Mouse (Mus musculus) liver, adult 10 weeks (tissue): ENCODE measurements around the gene Tmprss11e. TPM values are rescaled to one million over a fixed set of nuclear protein-coding genes. Genes with fewer than 3 reads are reported as not detected.

ENCODE experiments used
- polyA plus RNA-seq: library from polyadenylated mRNA; stranded (reverse); fragments of 350-450 nt; fragmentation: Illumina TruSeq; extraction: RNeasy Lipid Tissue Mini Kit (QIAGEN cat#74804); gene quantifications from one replicate; pipeline ENCODE4 v1.2.3, GENCODE M21; 2014; ENCODE audit warnings: low read depth, low replicate concordance

The Tmprss11e gene
- polyA plus RNA-seq: not detected

DNA sequence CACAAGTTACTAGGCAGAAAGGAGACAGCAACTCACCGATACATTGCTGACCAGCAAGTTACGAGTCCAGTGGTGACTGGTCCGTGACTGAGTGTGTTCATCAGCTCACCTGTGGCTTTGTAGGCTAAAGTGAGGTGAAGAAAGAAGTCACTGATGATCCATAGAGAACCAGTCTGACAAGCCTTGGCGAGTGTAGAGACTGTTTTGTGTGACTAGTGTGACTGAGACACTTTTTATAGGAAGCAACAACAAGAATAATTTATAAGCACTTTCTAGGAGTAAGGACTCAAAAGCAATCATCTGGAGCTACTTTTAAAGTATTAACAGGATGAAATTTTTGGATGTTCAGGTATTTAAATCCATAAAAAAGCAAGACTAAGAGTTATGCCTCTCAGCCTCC is at the start of gene Tmprss11e:
Gene Tmprss11e (minus strand): TSS at position 101 of the 400 bp plus-strand sequence.

DNA sequence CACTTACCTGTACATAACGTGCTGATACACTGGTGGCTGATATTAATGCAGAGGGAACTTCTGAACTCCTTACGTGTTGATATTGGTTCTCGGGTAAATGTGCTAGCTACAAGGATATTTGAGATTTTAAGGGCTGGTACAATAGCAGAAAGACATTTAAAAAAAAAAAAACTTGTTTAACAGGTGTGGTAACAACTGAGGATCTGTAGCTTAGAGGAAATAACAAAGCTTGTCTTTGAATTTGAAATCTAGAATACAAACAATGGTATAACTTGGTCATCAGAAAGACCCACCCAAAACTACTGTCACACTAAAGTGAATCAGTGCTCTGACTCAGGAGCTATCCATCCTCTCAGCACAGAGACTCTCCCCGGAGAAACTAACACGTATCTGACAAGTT is 69.4 kb downstream of the Tmprss11e start, which contains the start of gene Tmprss11b:
Gene Tmprss11b (minus strand): TSS at position 101 of the 400 bp plus-strand sequence.

Other genes with a start within 250 kb of the Tmprss11e start
- gene Tmprss11g, start 227.2 kb downstream of the Tmprss11e start, polyA plus RNA-seq: not detected
- gene Tmprss11f, start 113.4 kb downstream of the Tmprss11e start, polyA plus RNA-seq: not detected
- not detected for gene Tmprss11b, start 69.5 kb downstream of the Tmprss11e start, polyA plus RNA-seq
- gene Ythdc1, start 58.4 kb upstream of the Tmprss11e start, polyA plus RNA-seq: 73.3 TPM
- gene Ugt2b34, start 161.1 kb upstream of the Tmprss11e start, polyA plus RNA-seq: 1,152 TPM
- 1,101 TPM for gene Ugt2b1, start 180.7 kb upstream of the Tmprss11e start, polyA plus RNA-seq